ENCODE assay signal across 24 mouse cellular contexts in genomic region chr15:85428140-85428539, GRCm38 (mm10).
DNase-seq lines count a peak whose midpoint lies in the region; ATAC-seq and TF ChIP-seq lines count a peak whose summit lies in the region.
"Had no signal": no experiment of that assay in that cellular context is flagged by ENCODE, and none has a peak within 500 bp of the region (broad histone marks: within the 10 kb centered on the region; RNA-seq: fewer than 3 reads in every experiment).

No protein-coding gene starts in this region.

- ATAC-seq in kidney, embryonic 16.5 days (ENCODE audit: low FRiP score, low TSS enrichment) = no peak
- ATAC-seq: forebrain, embryonic 15.5 days; liver, embryonic 12.5 days had no signal

- no peak overlapping the region for H3K9ac ChIP-seq in kidney, embryonic 16.5 days (replicated peaks; ENCODE audit: low read length)
- H3K9ac ChIP-seq: forebrain, embryonic 15.5 days; heart, embryonic 15.5 days; hindbrain, embryonic 14.5 days; limb, embryonic 13.5 days; liver, embryonic 12.5 days; neural tube, embryonic 15.5 days had no signal

- H3K4me3 ChIP-seq in kidney, embryonic 16.5 days (ENCODE audit: low read length) = no peak overlapping the region
- H3K4me3 ChIP-seq in left cerebral cortex, adult 2 months = no peak overlapping the region
- H3K4me3 ChIP-seq: embryonic facial prominence, embryonic 10.5 days; forebrain, embryonic 15.5 days; heart, adult 2 months; heart, embryonic 15.5 days; limb, embryonic 13.5 days; liver, embryonic 12.5 days; neural tube, embryonic 15.5 days had no signal

- no peak overlapping the region for H3K4me2 ChIP-seq in kidney, embryonic 16.5 days (replicated peaks; ENCODE audit: low read depth, low read length)
- H3K4me2 ChIP-seq: forebrain, embryonic 15.5 days; heart, embryonic 15.5 days; hindbrain, embryonic 14.5 days; limb, embryonic 13.5 days; liver, embryonic 12.5 days; midbrain, embryonic 11.5 days; neural tube, embryonic 15.5 days had no signal

- DNase-seq in kidney, adult 9 months = no peak
- DNase-seq in frontal cortex, adult 2 months (ENCODE audit: extremely low spot score in 1 of 2, low spot score in 1 of 2) = peak; percentile 53 to 71
- peak; percentile 23 to 31 for DNase-seq in left cerebral cortex, adult 2 months (ENCODE audit: extremely low spot score in 1 of 2, low spot score in 2 of 2)
- peak; percentile 63 to 66 for DNase-seq in right cerebral cortex, postnatal 10 days (ENCODE audit: low spot score in 2 of 2)
- DNase-seq in spleen, postnatal 4 days (ENCODE audit: low spot score in 2 of 2) = no peak
- DNase-seq in retina, embryonic 14.5 days (ENCODE audit: low spot score) = no peak
- DNase-seq in cerebellum, adult 8-10 months = no peak
- DNase-seq: adrenal gland, adult 2 months; cerebellum, adult 18-20 months; cerebellum, postnatal 36 days; gastrocnemius, postnatal 25 days; heart, adult 2 months; heart, postnatal 36 days; lung, adult 18-20 months; lung, postnatal 10 days had no signal

- 88% methylated on average over 6 of the region's 6 CpGs for WGBS in kidney, embryonic 16.5 days

- H3K9me3 ChIP-seq in kidney, embryonic 16.5 days (ENCODE audit: low read length) = no peaks in the 10 kb centered on the region
- H3K9me3 ChIP-seq: embryonic facial prominence, embryonic 10.5 days; forebrain, embryonic 15.5 days; heart, embryonic 15.5 days; limb, embryonic 13.5 days; liver, embryonic 12.5 days; neural tube, embryonic 15.5 days had no signal

- no peaks in the 10 kb centered on the region for H3K27me3 ChIP-seq in kidney, embryonic 16.5 days (ENCODE audit: insufficient read depth, low read length)
- H3K27me3 ChIP-seq: forebrain, embryonic 15.5 days; heart, embryonic 15.5 days; limb, embryonic 13.5 days; liver, embryonic 12.5 days; neural tube, embryonic 15.5 days had no signal

- intact Hi-C loops in left cerebral cortex, adult 2 months (cut with DNase I) = no loop called here

- H3K27ac ChIP-seq in kidney, embryonic 16.5 days (ENCODE audit: low read length) = peak overlapping the region; percentile 62
- H3K27ac ChIP-seq in left cerebral cortex, adult 2 months = no peak overlapping the region
- H3K27ac ChIP-seq: embryonic facial prominence, embryonic 10.5 days; forebrain, embryonic 15.5 days; heart, adult 2 months; heart, embryonic 15.5 days; hindbrain, embryonic 14.5 days; limb, embryonic 13.5 days; liver, embryonic 12.5 days had no signal

- no peak for TF ChIP-seq CTCF in left cerebral cortex, adult 2 months (IDR thresholded peaks at IDR 0.05)

- peaks cover 9% of the 10 kb centered on the region; the same call in 1 of the 2 replicates for H3K4me1 ChIP-seq in kidney, embryonic 16.5 days (ENCODE audit: insufficient read depth, low read length)
- H3K4me1 ChIP-seq: embryonic facial prominence, embryonic 10.5 days; liver, embryonic 12.5 days had no signal

- no peaks in the 10 kb centered on the region for H3K36me3 ChIP-seq in kidney, embryonic 16.5 days (ENCODE audit: insufficient read depth, low read length)
- H3K36me3 ChIP-seq: embryonic facial prominence, embryonic 10.5 days; forebrain, embryonic 15.5 days; heart, embryonic 15.5 days; limb, embryonic 13.5 days; liver, embryonic 12.5 days; neural tube, embryonic 15.5 days had no signal

Comparison
In these comparisons a context has a peak if more than half of its experiments do, and no peak if none do; other contexts are left out.
1. DNase-seq: peak in frontal cortex, adult 2 months (2 of 2), left cerebral cortex, adult 2 months (2 of 2) and right cerebral cortex, postnatal 10 days (2 of 2); none in kidney, adult 9 months (single experiment), spleen, postnatal 4 days (0 of 2), retina, embryonic 14.5 days (single experiment) and cerebellum, adult 8-10 months (single experiment).